Comparison of ENCODE assay signal across 8 mouse cellular contexts in the genomic region with DNA sequence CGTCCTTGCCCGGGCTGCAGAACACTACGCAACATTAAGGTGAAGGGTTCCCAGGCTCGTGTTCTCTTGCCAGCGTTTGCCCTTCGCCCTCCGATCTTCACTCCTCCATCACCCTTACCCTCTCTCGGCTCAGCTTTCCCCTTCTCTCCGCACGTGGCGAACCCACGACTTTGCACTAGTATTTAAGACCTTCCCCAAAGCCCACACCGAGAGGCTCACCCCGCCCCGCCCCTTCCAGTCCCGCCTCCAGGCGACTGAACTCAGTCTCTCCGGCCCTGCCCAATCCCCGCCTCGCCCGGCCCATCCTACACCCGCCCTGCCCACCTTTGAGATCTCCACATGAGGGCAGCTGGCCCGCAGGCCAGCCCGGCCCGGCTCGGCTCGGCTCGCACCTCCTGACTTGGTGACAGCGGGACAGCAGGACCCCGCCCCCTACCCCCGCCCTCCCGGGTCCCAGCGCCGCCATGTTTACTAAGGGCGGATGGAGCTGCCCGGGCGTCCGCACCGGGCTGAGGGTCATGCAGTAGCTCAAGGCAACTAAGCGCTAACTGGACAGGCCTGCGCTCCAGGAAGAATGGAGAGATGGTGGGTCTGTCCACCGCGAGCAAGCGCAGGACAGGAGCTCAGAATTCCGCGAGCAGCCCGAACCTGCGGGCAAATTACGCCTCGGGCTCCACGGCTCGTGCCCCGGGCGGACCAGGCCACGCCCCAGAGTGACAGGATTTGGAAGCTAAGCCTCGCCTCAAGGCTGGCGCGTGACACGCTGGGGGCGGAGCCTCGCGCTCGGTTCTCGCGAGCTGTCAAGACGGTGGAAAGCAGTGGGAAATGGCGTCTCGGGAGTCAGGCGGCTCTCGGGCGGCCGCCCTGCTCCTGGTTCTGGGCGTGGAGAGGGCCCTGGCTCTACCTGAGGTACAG. TPM values are rescaled to one million over a fixed set of nuclear protein-coding genes. Genes with fewer than 3 reads are reported as not detected.
DNase-seq lines count a peak whose midpoint lies in the region; ATAC-seq and TF ChIP-seq lines count a peak whose summit lies in the region.

A gene (plus strand): TSS at position 465 of the 915 bp plus-strand sequence.

- H3K4me3 ChIP-seq in bone marrow, adult 2 months (replicated peaks; ENCODE audit: control insufficient read depth, low read depth, low read length): peak within 1 kb of the TSS; percentile 86
- peak within 1 kb of the TSS; percentile 84 for H3K4me3 ChIP-seq in embryonic facial prominence, embryonic 15.5 days (replicated peaks)
- peak within 1 kb of the TSS; percentile 75 for H3K4me3 ChIP-seq in limb, embryonic 14.5 days (replicated peaks; ENCODE audit: low read length)
- H3K4me3 ChIP-seq in midbrain, postnatal 0 days (ENCODE audit: low read depth, low read length): peak within 1 kb of the TSS; percentile 71

- H3K27me3 ChIP-seq in embryonic facial prominence, embryonic 15.5 days: no peaks in the 10 kb centered on the region
- no peaks in the 10 kb centered on the region for H3K27me3 ChIP-seq in limb, embryonic 14.5 days (ENCODE audit: control insufficient read depth, insufficient read depth, low read length)
- no peaks in the 10 kb centered on the region for H3K27me3 ChIP-seq in midbrain, postnatal 0 days (ENCODE audit: insufficient read depth, low read length)

- no peaks in the 10 kb centered on the region for H3K9me3 ChIP-seq in embryonic facial prominence, embryonic 15.5 days (replicated peaks)
- H3K9me3 ChIP-seq in limb, embryonic 14.5 days (ENCODE audit: control insufficient read depth, low read length): no peaks in the 10 kb centered on the region
- H3K9me3 ChIP-seq in midbrain, postnatal 0 days (ENCODE audit: low read length): no peaks in the 10 kb centered on the region

- peaks cover 8% of the 10 kb centered on the region for H3K36me3 ChIP-seq in embryonic facial prominence, embryonic 15.5 days
- peaks cover 9% of the 10 kb centered on the region; the same call in 1 of the 2 replicates for H3K36me3 ChIP-seq in limb, embryonic 14.5 days (ENCODE audit: control insufficient read depth, insufficient read depth, low read length)
- peaks cover 24% of the 10 kb centered on the region for H3K36me3 ChIP-seq in midbrain, postnatal 0 days (ENCODE audit: insufficient read depth, low read length)

- peak; percentile 98 for DNase-seq in 416B (ENCODE audit: low read depth)
- peak; percentile 98 for DNase-seq in heart, adult 8-10 months (ENCODE audit: low spot score)
- DNase-seq in kidney, adult 9 months: peak; percentile 99
- peak; percentile 96 for DNase-seq in limb, embryonic 14.5 days (ENCODE audit: low spot score)
- peak; percentile 99 for DNase-seq in midbrain, postnatal 0 days (ENCODE audit: low spot score)
- peak; percentile 96 to 98 for DNase-seq in spleen, postnatal 14 days (ENCODE audit: low spot score in 2 of 2)

- ATAC-seq in embryonic facial prominence, embryonic 15.5 days (ENCODE audit: insufficient number of reproducible peaks, low FRiP score, low TSS enrichment, low read depth): peak; percentile 95
- ATAC-seq in limb, embryonic 14.5 days (ENCODE audit: low FRiP score, low read depth): peak; percentile 96
- peak; percentile 97 for ATAC-seq in midbrain, postnatal 0 days (ENCODE audit: low FRiP score)

- peak within 1 kb of the TSS; percentile 73 for H3K4me2 ChIP-seq in embryonic facial prominence, embryonic 15.5 days (replicated peaks)
- peak within 1 kb of the TSS; percentile 75 for H3K4me2 ChIP-seq in limb, embryonic 14.5 days (replicated peaks; ENCODE audit: low read depth, low read length, severe bottlenecking)
- peak within 1 kb of the TSS; percentile 76 for H3K4me2 ChIP-seq in midbrain, postnatal 0 days (ENCODE audit: low read depth, low read length, poor library complexity, severe bottlenecking)

- H3K27ac ChIP-seq in bone marrow, adult 2 months (ENCODE audit: control insufficient read depth, insufficient read depth, low read depth, low read length, poor library complexity): peak within 1 kb of the TSS; percentile 75
- peak within 1 kb of the TSS; percentile 96 for H3K27ac ChIP-seq in embryonic facial prominence, embryonic 15.5 days (replicated peaks)
- peak within 1 kb of the TSS; percentile 88 for H3K27ac ChIP-seq in limb, embryonic 14.5 days (replicated peaks; ENCODE audit: low read depth, low read length)
- peak within 1 kb of the TSS; percentile 95 for H3K27ac ChIP-seq in midbrain, postnatal 0 days (ENCODE audit: low read depth, low read length)

- no peaks in the 10 kb centered on the region for H3K4me1 ChIP-seq in bone marrow, adult 2 months (ENCODE audit: control insufficient read depth, insufficient read depth, low read length)
- no peaks in the 10 kb centered on the region; the same call in 1 of the 2 replicates for H3K4me1 ChIP-seq in embryonic facial prominence, embryonic 15.5 days
- peaks cover 4% of the 10 kb centered on the region; the same call in 1 of the 2 replicates for H3K4me1 ChIP-seq in limb, embryonic 14.5 days (ENCODE audit: control insufficient read depth, insufficient read depth, low read length)
- no peaks in the 10 kb centered on the region for H3K4me1 ChIP-seq in midbrain, postnatal 0 days (ENCODE audit: insufficient read depth, low read length)

- H3K9ac ChIP-seq in embryonic facial prominence, embryonic 15.5 days: peak within 1 kb of the TSS; percentile 83
- H3K9ac ChIP-seq in limb, embryonic 14.5 days (ENCODE audit: low read depth, low read length, severe bottlenecking): peak within 1 kb of the TSS; percentile 81
- H3K9ac ChIP-seq in midbrain, postnatal 0 days (replicated peaks; ENCODE audit: low read length, poor library complexity, severe bottlenecking): peak within 1 kb of the TSS; percentile 76

- WGBS in bone marrow, adult 2 months: under 1% methylated on average over 73 of the region's 73 CpGs
- WGBS in embryonic facial prominence, embryonic 15.5 days: under 1% methylated on average over 73 of the region's 73 CpGs
- WGBS in limb, embryonic 14.5 days: 2% methylated on average over 69 of the region's 73 CpGs
- under 1% methylated on average over 72 of the region's 73 CpGs for WGBS in midbrain, postnatal 0 days

- peak; percentile 96 for TF ChIP-seq POLR2A in bone marrow, adult 2 months (IDR thresholded peaks at IDR 0.05; ENCODE audit: borderline replicate concordance, control insufficient read depth, low read depth, low read length)
- TF ChIP-seq POLR2A in limb, embryonic 14.5 days (IDR thresholded peaks at IDR 0.05; ENCODE audit: borderline replicate concordance, extremely low read depth, insufficient read depth, insufficient read length): peak; percentile 86; the same call in 1 of the 2 replicates

- TF ChIP-seq CTCF in bone marrow, adult 2 months (IDR thresholded peaks at IDR 0.05; ENCODE audit: control insufficient read depth, insufficient read depth, low read length): peak; percentile 19; the same call in 1 of the 2 replicates
- TF ChIP-seq CTCF in midbrain, postnatal 0 days (IDR thresholded peaks at IDR 0.05): no peak

RNA-seq across cellular contexts. Expression of the gene that starts here (rescaled TPM):
- polyA plus RNA-seq in bone marrow, adult 2 months (2011; ENCODE audit: insufficient read depth, insufficient read length, low replicate concordance, missing spikeins): 53.2 and 95.6 TPM in 2 replicates
- 173 and 174 TPM in 2 replicates for polyA plus RNA-seq in embryonic facial prominence, embryonic 15.5 days (2015; fragmentation: Nextera tagmentation; extraction: Ambion mirVana)
- 10 to 100 TPM; 51.3 to 56.5 (median 53.1) TPM for total RNA-seq in heart, adult 8-10 months (2022)
- 134 and 151 TPM in 2 replicates for polyA plus RNA-seq in limb, embryonic 14.5 days (2012; rRNA removed)
- 190 and 200 TPM in 2 replicates for polyA plus RNA-seq in limb, embryonic 14.5 days (2014; fragmentation: Nextera tagmentation; extraction: Ambion mirVana)
- 138 and 155 TPM in 2 replicates for total RNA-seq in midbrain, postnatal 0 days (2014; rRNA removed)
- 235 and 243 TPM in 2 replicates for polyA plus RNA-seq in midbrain, postnatal 0 days (2015; fragmentation: Nextera tagmentation; extraction: Ambion mirVana)

Comparison
In these comparisons a context has a peak if more than half of its experiments do, and no peak if none do; other contexts are left out.
1. Peak in every context shown above with its lines: DNase-seq, ATAC-seq, H3K4me3 ChIP-seq and H3K27ac ChIP-seq.